Mouse (Mus musculus): ENCODE results near the gene Aebp2.
"Not testable (repeated sequence)": the region's sequence is repeated elsewhere in the genome, so short reads cannot be mapped to it uniquely, and the experiment has no call there.

Aebp2 gene

DNA sequence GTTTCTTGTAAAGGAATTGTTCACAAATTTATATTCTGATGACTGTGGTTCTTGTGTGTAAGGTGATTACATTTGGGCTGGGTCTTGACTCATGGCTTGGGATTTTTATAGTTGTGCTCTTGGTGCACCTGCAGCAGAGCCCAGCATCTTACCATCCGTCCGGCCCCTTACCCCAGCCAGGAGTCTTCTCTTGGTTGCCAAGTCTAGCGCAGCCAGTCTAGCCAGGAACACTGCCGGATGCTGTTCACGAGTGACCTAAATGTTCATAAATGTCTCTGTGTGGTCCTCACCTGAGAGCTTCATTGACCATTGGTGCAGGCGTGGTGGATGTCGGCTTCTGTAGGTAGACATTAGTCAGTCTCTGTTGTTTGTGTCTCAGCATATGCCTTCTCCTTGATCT lies 33.0 kb downstream of the Aebp2 start:
- no peak for DNase-seq (ENCODE audit: low spot score)

DNA sequence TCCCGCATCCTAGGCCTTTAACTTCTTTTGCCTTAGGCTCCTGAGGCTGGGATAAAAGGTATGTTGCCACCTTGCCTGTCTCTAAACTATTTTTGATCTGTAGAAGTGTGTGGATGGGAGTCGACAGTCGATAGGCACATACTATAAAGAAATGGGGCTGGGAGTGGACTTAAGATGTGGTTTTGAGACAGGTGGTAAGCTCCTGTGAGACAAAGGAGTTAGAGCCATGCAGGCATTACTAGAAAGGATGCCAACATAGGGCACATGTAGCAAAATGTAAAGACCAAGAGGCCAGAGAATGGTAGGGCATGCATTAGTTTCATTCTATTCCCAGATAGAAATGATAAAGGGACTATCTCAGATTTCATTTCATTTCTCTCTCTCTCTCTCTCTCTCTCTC lies 34.5 kb downstream of the Aebp2 start:
- no peak for DNase-seq (ENCODE audit: low spot score)

DNA sequence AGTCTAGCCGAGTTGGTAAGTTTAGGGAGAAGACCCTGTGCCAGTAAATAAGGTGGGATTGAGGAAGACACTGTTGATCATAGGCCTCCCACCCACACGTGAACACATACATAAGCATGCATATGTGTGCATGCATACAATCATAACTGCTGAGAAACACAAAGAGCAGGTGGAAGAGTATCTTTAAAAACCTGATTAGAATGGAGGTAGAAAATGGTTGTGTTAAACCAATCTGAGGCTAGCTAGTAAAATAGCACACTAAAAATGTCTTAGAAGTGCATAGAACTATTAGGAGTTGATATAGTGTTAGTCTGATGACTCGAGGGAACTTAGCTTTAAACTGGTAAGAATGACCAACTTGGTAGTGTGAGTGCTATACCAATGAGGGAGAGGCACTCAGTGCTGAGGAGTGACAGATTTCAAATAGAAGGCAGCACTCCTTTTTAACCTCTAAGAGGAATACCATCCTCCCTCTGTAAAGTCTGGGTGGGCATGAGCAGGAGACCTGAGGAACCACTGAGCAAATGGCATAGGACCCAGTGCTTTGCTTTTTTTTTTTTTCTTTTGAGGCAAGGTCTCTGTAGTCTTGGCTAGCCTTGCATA lies 35.6 kb downstream of the Aebp2 start:
- no peak for DNase-seq (ENCODE audit: low spot score)

DNA sequence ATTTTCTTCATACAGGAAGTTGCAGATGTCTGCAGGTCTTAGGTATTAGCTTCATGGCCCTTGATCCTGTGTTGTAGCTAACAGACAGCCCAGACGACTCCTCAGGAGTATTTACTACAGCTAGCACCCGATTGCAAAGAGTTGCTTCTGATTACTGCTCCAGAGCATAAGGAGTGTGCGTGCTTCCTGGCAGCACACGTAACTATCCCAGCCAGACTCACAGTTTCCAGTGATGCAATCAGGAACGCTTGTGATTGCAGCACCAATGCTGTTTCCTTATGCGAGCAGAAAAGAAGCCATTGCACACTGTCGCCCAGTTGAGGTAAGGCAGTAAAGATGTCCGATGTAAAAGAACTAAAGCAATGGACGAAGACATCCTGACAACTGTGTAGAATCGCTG lies 38.6 kb downstream of the Aebp2 start:
- DNase-seq (ENCODE audit: low spot score), result no peak

DNA sequence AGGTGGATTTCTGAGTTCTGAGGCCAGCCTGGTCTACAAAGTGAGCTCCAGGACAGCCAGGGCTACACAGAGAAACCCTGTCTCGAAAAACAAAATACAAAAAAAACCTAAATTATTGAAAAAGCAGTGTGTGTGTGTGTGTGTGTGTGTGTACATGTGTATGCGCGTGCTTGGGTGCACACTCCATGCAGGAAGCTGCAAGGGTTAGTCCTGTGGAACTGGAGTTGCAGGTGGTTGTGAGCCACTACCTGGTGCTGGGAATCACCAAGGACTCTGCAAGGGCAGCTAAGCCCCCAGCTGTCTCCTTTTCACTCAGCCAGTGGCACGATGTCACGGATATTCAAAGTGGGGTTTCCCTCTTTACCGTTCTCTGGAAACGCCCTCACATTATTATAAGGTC lies 39.3 kb downstream of the Aebp2 start:
- no peak for DNase-seq (ENCODE audit: low spot score)

DNA sequence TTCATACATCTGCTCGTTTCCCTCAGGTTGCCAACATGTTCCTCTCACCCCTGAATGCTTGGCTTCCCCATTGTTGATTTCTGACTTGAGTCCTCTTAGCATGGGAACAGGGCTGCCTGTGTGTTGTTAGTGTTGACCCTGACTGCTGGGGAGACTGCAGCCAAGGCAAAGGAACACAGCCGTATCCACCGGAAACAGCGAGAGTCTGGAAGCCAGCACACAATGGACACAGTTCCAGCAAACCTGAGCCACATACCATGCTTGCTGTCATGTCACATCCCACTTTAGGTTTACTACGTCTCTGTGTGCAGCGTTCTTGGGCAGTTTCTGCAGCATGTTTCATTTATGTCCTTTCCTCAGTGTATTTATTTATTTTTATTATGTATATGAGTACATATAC lies 39.8 kb downstream of the Aebp2 start:
- DNase-seq (ENCODE audit: low spot score), result no peak

DNA sequence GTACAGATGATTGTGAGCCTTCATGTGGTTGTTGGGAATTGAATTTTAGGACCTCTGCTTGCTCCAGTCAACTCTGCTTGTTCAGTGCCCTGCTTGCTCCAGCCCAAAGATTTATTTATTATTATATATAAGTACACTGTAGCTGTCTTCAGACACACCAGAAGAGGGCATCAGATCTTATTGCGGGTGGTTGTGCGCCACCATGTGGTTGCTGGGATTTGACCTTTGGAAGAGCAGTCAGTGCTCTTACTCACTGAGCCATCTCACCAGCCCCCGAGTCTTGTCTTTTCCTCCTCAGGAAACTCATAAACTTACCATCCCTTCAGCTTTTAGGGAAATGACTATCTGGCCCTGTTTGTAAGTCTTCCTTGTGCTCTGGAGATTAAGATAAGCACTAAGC lies 40.2 kb downstream of the Aebp2 start:
- DNase-seq (ENCODE audit: low spot score), result not testable (repeated sequence)

DNA sequence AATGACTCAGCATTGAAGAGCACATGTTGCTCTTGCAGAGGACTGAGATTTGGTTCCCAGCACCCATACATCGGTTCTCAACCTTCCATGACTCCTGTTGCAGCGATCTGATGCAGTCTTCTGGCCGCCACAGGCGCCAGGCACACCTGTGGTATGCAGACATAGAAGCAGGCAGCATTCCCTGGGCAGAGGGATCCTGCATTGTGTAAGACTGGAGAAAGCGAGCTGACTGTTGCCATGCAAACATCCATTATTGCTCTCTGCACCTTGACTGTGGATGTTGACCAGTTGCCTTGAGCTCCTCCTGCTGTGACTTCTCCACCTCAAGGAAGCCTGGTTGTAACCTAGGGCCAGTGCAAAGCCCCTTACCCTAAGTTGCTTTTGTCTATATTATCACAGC lies 42.1 kb downstream of the Aebp2 start:
- no peak for DNase-seq (ENCODE audit: low spot score)

DNA sequence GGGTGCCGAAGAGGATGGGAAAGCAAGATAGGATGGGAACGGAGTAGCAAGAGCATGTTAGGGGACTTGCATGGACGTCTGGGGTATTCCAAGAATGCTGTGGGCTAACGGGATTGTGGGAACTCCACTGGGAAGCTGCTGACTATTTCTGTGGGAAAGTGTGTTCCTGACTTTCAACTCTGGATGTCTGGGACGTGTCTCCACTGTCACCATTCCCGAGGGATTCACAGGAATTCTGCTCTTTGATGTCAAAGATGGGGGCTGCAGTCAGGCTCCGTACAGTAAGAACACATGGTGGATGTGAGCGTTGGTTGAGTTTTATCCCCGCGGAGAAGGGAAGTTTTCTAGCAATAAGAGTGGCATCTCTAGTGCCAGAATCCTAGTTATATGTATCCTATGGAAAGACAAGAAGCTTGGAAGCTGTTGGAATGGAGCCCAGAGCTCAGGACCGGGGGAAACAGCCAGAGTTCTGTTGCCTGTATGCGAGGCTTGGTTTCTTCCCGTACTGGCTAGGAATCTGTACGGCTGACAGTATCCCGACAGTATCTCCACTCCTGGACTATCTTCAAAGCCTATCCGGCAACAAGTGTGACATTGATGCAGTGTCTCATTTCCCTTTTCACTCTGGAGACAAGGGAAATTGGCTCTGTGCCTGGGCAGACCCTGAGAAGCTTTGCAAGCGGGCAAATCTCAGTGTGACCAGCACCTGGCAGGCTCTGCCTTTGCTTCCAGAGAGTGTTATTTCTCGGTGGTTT lies 44.2 kb downstream of the Aebp2 start:
- no peak for DNase-seq (ENCODE audit: low spot score)

DNA sequence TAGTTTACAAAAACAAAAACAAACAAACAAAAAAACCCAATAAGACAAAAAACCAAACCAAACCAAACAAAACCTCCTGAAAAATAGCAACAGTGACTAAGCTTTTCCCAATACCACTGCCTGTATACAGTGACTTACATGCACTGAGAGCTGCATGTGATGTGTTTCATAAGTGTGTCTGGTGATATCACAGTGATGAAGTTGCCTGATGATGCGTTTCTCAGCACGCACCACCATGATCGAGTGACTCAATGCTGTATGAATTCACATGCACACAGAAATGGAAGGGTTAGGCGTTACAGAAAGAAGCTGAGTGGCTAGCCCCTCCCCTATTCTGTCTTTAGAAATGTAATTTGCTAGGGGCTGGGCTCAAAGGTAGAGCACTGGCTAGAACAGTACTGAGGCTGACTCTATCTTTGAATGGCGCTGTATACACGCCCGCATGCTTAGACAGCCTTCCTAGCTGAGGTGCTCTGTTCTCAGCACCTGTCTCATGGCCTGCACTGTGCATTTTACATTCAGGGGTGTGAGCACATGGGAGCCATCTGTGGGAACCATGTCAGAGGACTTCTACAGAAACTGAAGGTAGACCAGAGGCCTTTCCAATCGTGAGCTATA lies 44.9 kb downstream of the Aebp2 start:
- no peak for DNase-seq (ENCODE audit: low spot score)

DNA sequence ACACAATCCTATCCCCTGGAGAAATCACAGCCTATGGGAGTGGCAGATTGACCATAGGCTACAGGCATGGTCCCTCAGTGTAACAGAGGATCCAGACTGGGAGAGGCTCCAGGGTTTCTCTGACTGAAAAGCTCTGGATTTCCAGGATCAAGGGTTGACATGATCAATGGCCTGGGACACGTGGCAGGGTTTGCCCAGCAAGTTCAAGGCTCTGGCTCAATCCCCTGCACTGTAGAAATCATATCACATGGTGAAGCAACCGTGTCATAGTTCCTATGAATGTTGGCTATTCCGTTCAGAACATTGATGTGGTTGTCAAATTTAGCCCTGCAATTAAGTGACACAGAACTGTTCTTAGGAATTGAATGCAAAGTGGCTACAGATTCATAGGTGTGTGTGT lies 52.0 kb downstream of the Aebp2 start:
- DNase-seq (ENCODE audit: low spot score), result no peak

DNA sequence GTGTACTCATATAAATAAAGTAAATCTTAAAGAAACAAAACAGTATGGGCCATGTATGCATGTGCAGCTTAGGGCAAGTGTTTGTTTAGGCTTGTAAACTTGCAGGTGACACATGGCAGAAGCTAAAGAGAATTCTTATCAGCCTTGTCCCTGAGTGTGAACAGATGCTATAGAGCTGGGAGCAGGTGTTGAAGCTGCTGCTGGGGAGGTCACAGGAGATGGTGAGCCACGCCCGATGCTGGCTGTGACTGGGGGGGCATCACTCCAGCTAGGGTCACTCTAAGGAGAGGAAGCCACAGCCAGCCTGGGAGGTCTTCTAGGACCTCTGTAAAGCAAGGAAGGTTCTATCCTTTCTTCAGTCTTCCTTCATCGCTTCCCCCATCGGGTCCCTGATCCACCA lies 53.6 kb downstream of the Aebp2 start:
- DNase-seq (ENCODE audit: low spot score), result no peak

DNA sequence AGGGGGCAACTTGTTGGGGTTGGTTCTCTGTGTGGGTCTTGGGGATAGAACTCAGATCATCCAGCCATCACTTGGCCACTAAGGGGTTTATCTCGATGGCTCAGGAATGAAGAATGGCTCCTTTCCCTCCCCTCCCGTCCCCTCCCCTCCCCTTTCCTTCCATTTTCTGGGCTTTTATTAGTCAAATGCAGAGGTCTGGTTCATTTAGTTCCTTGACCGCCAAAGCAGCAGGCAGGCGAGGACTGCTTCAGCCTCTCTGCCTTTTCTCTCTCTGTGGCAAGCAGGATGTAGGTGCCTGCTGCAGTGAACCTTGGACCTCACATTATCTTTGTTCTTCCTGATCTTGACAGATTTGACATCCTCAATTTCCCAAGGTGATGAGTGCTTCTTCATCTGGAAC lies 54.6 kb downstream of the Aebp2 start:
- DNase-seq (ENCODE audit: low spot score), result no peak

DNA sequence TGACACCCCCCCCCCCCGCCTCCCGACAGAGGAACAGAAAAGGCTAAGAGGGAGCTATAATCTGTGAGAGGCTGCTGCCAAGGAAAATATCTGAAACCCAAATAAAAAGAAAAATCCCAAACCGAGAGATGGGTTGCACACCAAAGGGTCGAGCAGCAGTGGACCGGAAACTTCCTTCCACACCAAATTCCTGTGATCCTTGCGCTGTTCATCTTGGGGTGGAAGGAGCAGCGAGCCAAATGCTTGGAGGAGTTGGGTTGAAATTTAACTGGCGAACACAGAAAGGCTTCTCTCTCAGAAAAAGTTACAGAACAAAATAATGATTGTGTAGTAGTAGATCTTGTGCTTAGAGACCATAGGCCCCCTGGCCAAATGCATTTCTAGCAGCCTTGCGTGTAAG lies 55.5 kb downstream of the Aebp2 start:
- DNase-seq (ENCODE audit: low spot score), result no peak

DNA sequence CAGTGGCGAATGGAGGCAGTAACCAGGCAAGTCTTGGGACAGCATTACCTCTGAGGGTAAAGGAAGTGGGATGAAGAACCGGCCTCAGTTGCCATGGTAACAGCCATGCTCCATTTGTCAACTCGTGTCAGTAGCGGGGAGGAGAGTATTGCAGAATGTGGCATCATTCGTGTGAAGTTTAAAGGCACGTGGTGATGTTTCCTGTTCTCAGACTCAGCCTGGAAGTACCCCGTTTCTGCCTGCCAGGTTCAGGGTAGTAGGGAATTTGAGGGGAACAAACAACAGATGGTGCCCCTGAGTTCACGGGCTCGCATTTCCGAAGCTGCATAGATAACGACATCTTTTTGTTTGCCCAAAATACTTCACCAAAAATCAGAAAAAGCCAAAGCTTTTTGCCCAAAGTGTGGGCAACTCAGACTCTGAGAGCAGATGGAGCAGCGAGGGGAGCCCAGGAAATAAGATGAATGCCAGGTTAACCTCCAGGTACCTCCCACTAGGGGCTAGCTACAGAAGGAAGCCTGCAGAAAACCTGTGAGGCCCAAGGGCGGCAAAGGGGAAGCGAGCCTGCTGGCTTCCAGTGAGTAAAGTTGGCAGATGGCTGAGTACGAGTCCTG lies 56.3 kb downstream of the Aebp2 start:
- peak; percentile 25 for DNase-seq (ENCODE audit: low spot score)

DNA sequence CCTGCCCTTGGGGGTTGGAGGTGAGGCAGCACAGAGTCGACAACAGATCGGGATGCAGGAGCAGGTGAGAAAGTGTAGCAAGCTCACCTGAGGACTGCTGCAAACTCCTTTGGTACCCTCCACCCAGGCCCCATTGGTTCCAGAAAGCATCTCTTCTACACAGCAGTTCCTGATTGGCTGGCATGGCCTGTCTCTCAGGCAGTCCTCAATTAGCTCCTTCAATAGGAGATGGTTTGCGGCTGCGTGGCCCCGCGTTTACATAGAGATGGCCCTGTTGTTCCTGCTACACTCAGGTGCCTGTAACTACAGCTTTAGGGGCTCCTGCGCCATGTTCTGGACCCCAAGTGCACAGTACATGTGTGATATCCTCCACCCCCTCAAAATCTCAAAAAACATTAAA lies 58.2 kb downstream of the Aebp2 start:
- DNase-seq (ENCODE audit: low spot score), result no peak

DNA sequence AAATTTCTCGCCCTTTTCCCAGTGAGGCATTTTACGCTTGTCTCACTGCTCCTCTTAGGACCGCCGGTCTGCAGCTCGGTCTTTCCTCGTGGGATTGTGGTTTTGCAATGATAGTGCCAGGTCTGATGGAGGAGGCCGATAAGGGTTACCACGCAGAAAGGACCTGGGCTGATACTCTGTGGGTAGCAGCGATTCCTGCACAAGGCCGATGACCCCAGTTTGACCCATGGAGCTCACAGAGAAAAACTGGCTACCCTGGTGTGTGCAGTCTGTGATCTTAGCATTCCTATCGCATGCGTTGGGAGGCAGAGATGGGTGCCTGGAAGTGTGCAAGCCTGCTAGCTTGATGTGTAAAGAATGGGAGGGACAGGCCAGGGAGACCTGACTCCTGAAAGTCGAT lies 60.4 kb downstream of the Aebp2 start:
- DNase-seq (ENCODE audit: low spot score), result no peak

DNA sequence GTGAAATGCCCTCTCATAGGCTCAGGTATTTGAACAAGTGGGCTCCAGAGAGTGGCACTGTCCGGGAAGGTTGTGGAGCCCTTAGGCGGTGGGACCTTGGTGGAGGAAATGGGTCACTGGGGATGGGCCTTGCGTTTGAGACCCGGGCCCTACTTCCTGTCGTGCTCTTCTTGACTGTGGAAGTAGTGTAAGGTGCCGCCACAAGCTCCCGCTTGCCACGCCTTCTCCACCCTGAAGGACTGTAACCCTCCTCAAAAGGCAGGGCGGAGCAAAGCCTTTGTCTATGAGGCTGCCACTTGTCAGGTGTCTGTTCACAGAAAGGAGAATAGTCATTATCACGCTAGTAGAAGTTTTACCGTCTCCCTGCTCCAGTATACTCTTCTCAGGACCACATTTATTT lies 61.9 kb downstream of the Aebp2 start:
- DNase-seq (ENCODE audit: low spot score), result no peak

DNA sequence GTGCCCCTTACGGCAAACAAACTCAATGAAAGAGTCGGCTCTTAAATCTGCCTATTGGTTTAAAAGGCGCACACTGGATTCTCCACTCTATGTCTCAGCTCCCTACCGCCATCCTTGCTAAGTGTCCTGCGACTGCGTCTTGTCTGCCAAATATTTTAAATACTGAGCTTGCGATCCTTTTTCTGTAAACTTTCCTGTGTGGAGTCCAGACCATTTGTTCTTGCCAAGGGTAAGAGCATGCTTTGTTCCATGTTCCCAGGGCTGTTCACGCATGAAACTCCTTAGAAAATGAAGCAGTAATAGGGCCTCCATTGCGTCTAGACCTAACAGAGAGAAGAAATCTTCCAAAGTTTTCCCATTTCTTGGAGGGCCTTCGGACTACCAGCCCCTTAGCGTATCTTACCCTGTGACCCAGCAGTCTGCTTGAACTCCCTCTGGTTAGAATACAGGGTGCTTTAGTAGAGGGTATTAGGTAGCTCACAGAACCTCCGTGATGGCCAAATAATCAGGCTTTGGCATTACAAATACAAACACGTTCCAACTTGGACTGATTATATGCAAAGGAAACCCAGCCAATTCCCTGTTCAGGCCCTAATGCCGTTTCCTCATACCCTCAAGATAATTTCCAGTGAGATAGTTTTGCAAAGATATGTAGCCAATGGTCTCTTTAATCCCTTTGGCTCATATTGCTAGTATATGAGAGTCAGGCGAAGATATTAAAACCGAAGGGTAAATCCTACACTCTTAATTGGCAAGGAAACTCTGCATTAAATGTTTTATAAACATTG lies 67.3 kb downstream of the Aebp2 start:
- no peak for DNase-seq (ENCODE audit: low spot score)

DNA sequence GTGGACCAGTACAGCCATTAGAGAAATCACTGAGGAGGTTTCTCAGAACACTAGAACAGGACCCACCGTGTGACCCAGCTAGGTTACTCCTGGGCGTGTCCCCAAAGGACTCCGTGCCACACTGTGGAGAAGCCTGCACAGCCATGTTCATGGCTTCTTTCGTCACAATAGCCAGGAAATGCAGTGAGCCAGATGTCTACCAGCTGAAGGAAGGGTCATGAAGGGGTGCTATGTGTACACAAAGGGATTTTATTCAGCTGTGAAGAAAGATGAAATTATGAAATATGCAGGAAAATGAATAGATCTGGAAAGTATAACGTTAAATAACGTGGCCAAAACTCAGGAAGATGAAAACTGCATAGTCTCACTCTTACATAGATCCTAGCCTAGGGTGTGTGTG lies 69.7 kb downstream of the Aebp2 start:
- no peak for DNase-seq (ENCODE audit: low spot score)

DNA sequence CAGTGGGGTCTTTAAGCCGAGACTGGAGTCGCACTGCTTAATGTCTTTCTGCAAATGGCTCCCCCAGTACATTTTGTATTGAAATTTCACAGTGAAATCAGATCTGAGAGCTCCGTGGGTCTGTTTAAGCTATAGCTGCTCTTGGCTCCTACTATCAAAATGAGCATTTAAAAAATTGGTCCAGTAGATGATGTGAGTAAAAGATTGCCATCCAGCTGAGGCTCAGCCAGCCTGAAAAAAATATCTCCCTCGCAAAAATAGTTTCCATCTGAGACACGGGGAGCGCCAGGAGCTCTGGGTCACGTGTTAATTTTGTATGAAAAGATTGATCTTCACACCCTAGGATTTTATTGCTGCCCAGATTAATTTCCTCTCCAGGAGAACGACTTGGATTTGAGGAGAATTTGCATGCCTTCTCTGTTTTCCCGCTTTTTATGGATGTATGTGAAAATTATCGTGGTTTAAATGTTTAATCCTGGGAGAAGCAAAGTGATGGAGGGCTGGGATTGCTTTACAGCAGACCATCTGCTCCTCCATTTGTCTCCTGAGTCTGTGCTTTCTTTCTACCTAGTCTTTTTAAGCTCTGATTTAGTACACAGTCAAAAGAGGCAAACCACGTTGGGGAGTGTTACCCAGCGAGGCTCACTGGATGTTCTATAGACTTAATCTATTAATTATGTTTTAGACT lies 73.9 kb downstream of the Aebp2 start:
- DNase-seq (ENCODE audit: low spot score), result peak; percentile 35

DNA sequence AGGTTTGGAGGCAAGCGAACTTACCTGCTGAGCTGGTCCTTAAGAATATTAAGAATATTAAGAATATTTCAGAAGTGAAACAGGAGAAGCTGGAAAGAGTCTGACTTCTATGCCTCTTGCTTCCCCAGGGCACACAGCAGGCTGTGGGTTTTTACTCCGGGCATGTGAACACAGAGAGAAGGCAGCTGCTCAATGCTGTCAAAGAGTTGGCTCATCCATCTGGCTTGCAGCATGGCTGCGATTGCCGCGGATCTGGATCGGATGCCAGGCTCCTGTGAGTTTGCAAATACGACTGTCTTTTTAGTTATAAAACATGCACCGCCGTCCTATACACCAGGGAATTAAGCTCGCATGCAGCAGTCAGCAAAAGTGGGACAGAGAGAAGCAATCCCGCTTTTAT lies 75.5 kb downstream of the Aebp2 start:
- peak; percentile 73 for DNase-seq (ENCODE audit: low spot score)
